Mouse (Mus musculus) embryonic fibroblast, embryonic 13.5 days (primary cell): ENCODE measurements around the gene Gpsm1.

Experiments used
- CTCF ChIP-seq: IDR thresholded peaks from 2 replicates; pipeline ENCODE4 v1.5.1; 2011; ENCODE audit warnings: mild to moderate bottlenecking, control low read depth, low read length, moderate library complexity, borderline replicate concordance; ENCODE audit not compliant: insufficient read depth
- POLR2A ChIP-seq: IDR thresholded peaks from 2 replicates; pipeline ENCODE4 v1.6.1; 2011; ENCODE audit warnings: low read depth, mild to moderate bottlenecking, control low read depth, low read length, moderate library complexity

DNA sequence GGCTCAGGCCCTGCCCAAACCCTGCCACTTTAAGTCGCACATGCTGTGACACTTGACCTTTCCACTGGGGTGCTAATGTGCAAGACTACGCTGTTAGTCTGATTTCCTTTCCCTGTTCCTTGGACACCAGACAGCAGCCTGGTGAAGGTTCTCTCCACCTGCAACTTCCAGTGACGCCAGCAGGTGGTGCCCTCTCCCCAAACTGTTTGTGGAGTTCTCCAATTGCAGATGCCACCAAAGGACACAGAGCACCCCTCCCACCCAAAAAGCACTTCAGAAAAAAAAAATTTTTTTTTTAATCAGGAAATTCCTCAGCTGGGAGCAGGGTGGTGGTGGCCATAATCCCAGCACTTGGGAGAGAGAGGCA is 14.5 kb upstream of the Gpsm1 start:
- TF ChIP-seq POLR2A (no peak), CTCF (peak; percentile 86)
